Mouse (Mus musculus) cortical plate, adult 2 months (tissue): ENCODE data around the gene Themis2. TPM values are rescaled to one million over a fixed set of nuclear protein-coding genes. Genes with fewer than 3 reads are reported as not detected.

Experiments
- H3K27ac ChIP-seq: fragments of 200-500 bp; 2 replicates; pipeline ENCODE4 v1.5.1; 2012; ENCODE audit warnings: low read length, control low read depth, inconsistent platforms; ENCODE audit not compliant: insufficient read depth
- H3K4me1 ChIP-seq: fragments of 200-500 bp; 2 replicates; pipeline ENCODE4 v1.6.1; 2011; ENCODE audit warnings: low read length; ENCODE audit not compliant: control insufficient read depth, insufficient read depth
- H3K4me3 ChIP-seq: fragments of 200-500 bp; 2 replicates; pipeline ENCODE4 v1.5.1; 2011; ENCODE audit warnings: mild to moderate bottlenecking, low read length, control low read depth; ENCODE audit not compliant: insufficient read depth
- CTCF ChIP-seq: fragments of 200-500 bp; IDR thresholded peaks from 2 replicates; pipeline ENCODE4 v1.5.1; 2011; ENCODE audit warnings: mild to moderate bottlenecking, control low read depth, low read length; ENCODE audit not compliant: insufficient read depth; ENCODE audit errors: extremely low read depth
- POLR2A ChIP-seq: fragments of 200-500 bp; IDR thresholded peaks from 2 replicates; pipeline ENCODE4 v1.6.1; 2011; ENCODE audit warnings: mild to moderate bottlenecking, low read length, control low read depth; ENCODE audit not compliant: insufficient read depth; ENCODE audit errors: extremely low read depth
- polyA plus RNA-seq: library from polyadenylated mRNA; depleted of rRNA; stranded (reverse); fragments of >200 nt; gene quantifications from 2 replicates; pipeline ENCODE4 v1.2.3, GENCODE M21; 2012

Themis2 gene
- polyA plus RNA-seq, 1 experiment = 1.3 TPM

- no peak for TF ChIP-seq CTCF
- Histone ChIP-seq H3K4me3 (no peak overlapping the region), H3K27ac (no peak overlapping the region), H3K4me1 (no peaks in the 10 kb centered on the region)
These were observed 35.9 kb downstream of the Themis2 start for GRCm38 (mm10) chr4:132760296-132760695.

GRCm38 (mm10) chr4:132757633-132758351 is 38.4 kb downstream of the Themis2 start:
- Histone ChIP-seq H3K27ac (no peak overlapping the region), H3K4me3 (no peak overlapping the region), H3K4me1 (no peaks in the 10 kb centered on the region)
- no peak for TF ChIP-seq POLR2A
- no peak for TF ChIP-seq CTCF

GRCm38 (mm10) chr4:132756974-132757373 is 39.2 kb downstream of the Themis2 start, which contains the start of gene Smpdl3b:
TSS of gene Smpdl3b (minus strand) at chr4:132757252.
- Histone ChIP-seq H3K4me1 (no peaks in the 10 kb centered on the region), H3K27ac (no peak within 1 kb of the TSS), H3K4me3 (peak within 1 kb of the TSS; percentile 26)
- TF ChIP-seq POLR2A = no peak
- TF ChIP-seq CTCF = peak; percentile 50

- Histone ChIP-seq H3K27ac (no peak overlapping the region), H3K4me1 (no peaks in the 10 kb centered on the region), H3K4me3 (no peak overlapping the region)
- no peak for TF ChIP-seq CTCF
- TF ChIP-seq POLR2A = no peak
These were observed 43.2 kb downstream of the Themis2 start for GRCm38 (mm10) chr4:132752992-132753391.

- Histone ChIP-seq H3K27ac (no peak overlapping the region), H3K4me3 (no peak overlapping the region), H3K4me1 (peaks cover 2% of the 10 kb centered on the region; the same call in 1 of the 2 replicates)
- TF ChIP-seq CTCF (no peak), POLR2A (no peak)
These were observed 46.8 kb downstream of the Themis2 start for GRCm38 (mm10) chr4:132749258-132749982.

GRCm38 (mm10) chr4:132748778-132749177 is 47.4 kb downstream of the Themis2 start:
- Histone ChIP-seq H3K27ac (no peak overlapping the region), H3K4me3 (no peak overlapping the region), H3K4me1 (peaks cover 2% of the 10 kb centered on the region; the same call in 1 of the 2 replicates)
- no peak for TF ChIP-seq POLR2A
- no peak for TF ChIP-seq CTCF

- Histone ChIP-seq H3K4me3 (no peak overlapping the region; the same call in 1 of the 2 replicates), H3K27ac (peak overlapping the region; percentile 91), H3K4me1 (peaks cover 2% of the 10 kb centered on the region; the same call in 1 of the 2 replicates)
- no peak for TF ChIP-seq POLR2A
- TF ChIP-seq CTCF = no peak
These were observed 48.4 kb downstream of the Themis2 start for GRCm38 (mm10) chr4:132747664-132748259.

GRCm38 (mm10) chr4:132746911-132747517 is 49.2 kb downstream of the Themis2 start:
- peaks cover 2% of the 10 kb centered on the region; the same call in 1 of the 2 replicates for H3K4me1 ChIP-seq
- no peak overlapping the region for H3K4me3 ChIP-seq
- H3K27ac ChIP-seq = peak overlapping the region; percentile 91
- TF ChIP-seq POLR2A (no peak), CTCF (no peak)
